Mouse (Mus musculus) midbrain, embryonic 13.5 days (tissue): Measurements from ENCODE around the gene Akap14. TPM values are rescaled to one million over a fixed set of nuclear protein-coding genes. Genes with fewer than 3 reads are reported as not detected.
A peak's percentile ranks its signal among the peaks of the same experiment; 100 is the strongest.
"Not testable (repeated sequence)": the region's sequence is repeated elsewhere in the genome, so short reads cannot be mapped to it uniquely, and the experiment has no call there.

ENCODE experiments used
- ATAC-seq: fragments of 200-750 bp; cut with Nextera tagmentation; 2 replicates; pipeline ENCODE4 v1.8.0; 2017; ENCODE audit warnings: mild to moderate bottlenecking, moderate TSS enrichment, moderate library complexity
- H3K27ac ChIP-seq: fragments of 300-500 bp; sonication (generic); 2 replicates; pipeline ENCODE4 v1.5.1; 2015; ENCODE audit warnings: inconsistent platforms, mild to moderate bottlenecking, moderate library complexity
- H3K27me3 ChIP-seq: fragments of 300-500 bp; sonication (generic); 2 replicates; pipeline ENCODE4 v1.6.1; 2015; ENCODE audit warnings: mild to moderate bottlenecking, inconsistent platforms
- H3K36me3 ChIP-seq: fragments of 300-500 bp; sonication (generic); 2 replicates; pipeline ENCODE4 v1.6.1; 2015; ENCODE audit warnings: mild to moderate bottlenecking, inconsistent platforms
- H3K4me1 ChIP-seq: fragments of 300-500 bp; sonication (generic); replicated peaks from 2 replicates; pipeline ENCODE4 v1.6.1; 2015; ENCODE audit warnings: inconsistent platforms
- H3K4me2 ChIP-seq: fragments of 300-500 bp; sonication (generic); replicated peaks from 2 replicates; pipeline ENCODE4 v1.6.1; 2015; ENCODE audit warnings: moderate library complexity, mild to moderate bottlenecking, inconsistent platforms
- H3K4me3 ChIP-seq: fragments of 300-500 bp; sonication (generic); replicated peaks from 2 replicates; pipeline ENCODE4 v1.5.1; 2015; ENCODE audit warnings: mild to moderate bottlenecking, inconsistent platforms
- H3K9ac ChIP-seq: fragments of 300-500 bp; sonication (generic); replicated peaks from 2 replicates; pipeline ENCODE4 v1.6.1; 2015; ENCODE audit warnings: mild to moderate bottlenecking, inconsistent platforms
- H3K9me3 ChIP-seq: fragments of 300-500 bp; sonication (generic); 2 replicates; pipeline ENCODE4 v1.6.1; 2016; ENCODE audit warnings: mild to moderate bottlenecking, inconsistent platforms
- whole genome bisulfite sequencing: fragments of 180-500 bp; shearing (Covaris S2); methylation state at CpG from one replicate; pipeline ENCODE4 v1.1.7; 2015; 5-methylcytosine and 5-hydroxymethylcytosine counted together
- polyA plus RNA-seq: library from polyadenylated mRNA; unstranded; fragments of >200 nt; fragmentation: Nextera tagmentation; extraction: Ambion mirVana; gene quantifications from 2 replicates; pipeline ENCODE4 v1.2.1, GENCODE M21; 2015

Akap14 gene
- polyA plus RNA-seq, 1 experiment from 2014 or later: 0.42 TPM

- not testable (repeated sequence) for H3K4me1 ChIP-seq, ATAC-seq, H3K4me2 ChIP-seq, H3K27ac ChIP-seq, H3K9ac ChIP-seq, H3K9me3 ChIP-seq, H3K27me3 ChIP-seq, H3K4me3 ChIP-seq
- WGBS: 45% methylated on average over 2 of the region's 4 CpGs
- H3K36me3 ChIP-seq: peaks cover 15% of the 10 kb centered on the region
Observed at GRCm38 (mm10) chrX:37144498-37144897, 24.1 kb downstream of the Akap14 start.

- Histone ChIP-seq H3K9me3 (no peaks in the 10 kb centered on the region), H3K36me3 (peaks cover 32% of the 10 kb centered on the region), H3K27me3 (no peaks in the 10 kb centered on the region), H3K4me2 (no peak overlapping the region), H3K9ac (no peak overlapping the region), H3K4me1 (no peaks in the 10 kb centered on the region), H3K27ac (no peak overlapping the region), H3K4me3 (no peak overlapping the region)
- WGBS: 94% methylated on average over 3 of the region's 3 CpGs
- no peak for ATAC-seq
Observed at GRCm38 (mm10) chrX:37141732-37142131, 26.9 kb downstream of the Akap14 start.

DNA sequence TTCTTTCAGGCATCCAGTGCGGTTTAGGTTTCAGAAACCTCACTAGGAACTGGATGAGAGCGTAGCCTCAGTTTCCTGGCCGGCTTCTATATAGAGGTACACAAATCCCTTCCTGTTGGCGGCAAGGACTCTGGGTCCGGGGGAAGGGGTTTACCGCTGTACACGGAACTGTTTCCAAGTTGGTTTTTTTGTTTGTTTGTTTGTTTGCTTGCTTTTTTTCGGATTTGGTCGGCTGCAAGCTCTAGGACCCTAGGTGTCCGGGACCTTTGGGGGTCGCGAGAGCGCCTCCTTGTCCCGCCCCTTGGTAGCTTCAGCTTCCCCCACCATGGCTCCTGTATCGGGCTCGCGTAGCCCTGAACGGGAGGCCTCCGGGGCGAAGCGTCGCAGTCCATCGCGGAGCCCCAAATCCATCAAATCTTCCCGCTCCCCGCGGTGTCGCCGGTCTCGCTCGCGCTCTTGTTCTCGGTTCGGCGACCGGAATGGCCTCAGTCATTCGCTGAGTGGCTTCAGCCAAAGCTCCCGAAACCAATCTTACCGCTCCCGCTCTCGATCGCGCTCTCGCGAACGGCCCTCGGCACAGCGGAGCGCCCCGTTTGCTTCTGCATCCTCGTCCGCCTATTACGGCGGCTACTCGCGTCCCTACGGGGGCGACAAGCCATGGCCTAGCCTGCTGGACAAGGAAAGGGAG is 41.8 kb downstream of the Akap14 start, which contains the start of gene Nkap:
Gene Nkap (plus strand): TSS at position 125 of the 688 bp plus-strand sequence.
- ATAC-seq: peak; percentile 88
- H3K27ac ChIP-seq: peak within 1 kb of the TSS; percentile 64
- H3K36me3 ChIP-seq: no peaks in the 10 kb centered on the region
- peak within 1 kb of the TSS; percentile 62 for H3K4me2 ChIP-seq
- no peaks in the 10 kb centered on the region for H3K27me3 ChIP-seq
- peak within 1 kb of the TSS; percentile 80 for H3K9ac ChIP-seq
- H3K9me3 ChIP-seq: no peaks in the 10 kb centered on the region
- 11% methylated on average over 56 of the region's 58 CpGs for WGBS
- H3K4me1 ChIP-seq: peaks cover 12% of the 10 kb centered on the region
- H3K4me3 ChIP-seq: peak within 1 kb of the TSS; percentile 69

DNA sequence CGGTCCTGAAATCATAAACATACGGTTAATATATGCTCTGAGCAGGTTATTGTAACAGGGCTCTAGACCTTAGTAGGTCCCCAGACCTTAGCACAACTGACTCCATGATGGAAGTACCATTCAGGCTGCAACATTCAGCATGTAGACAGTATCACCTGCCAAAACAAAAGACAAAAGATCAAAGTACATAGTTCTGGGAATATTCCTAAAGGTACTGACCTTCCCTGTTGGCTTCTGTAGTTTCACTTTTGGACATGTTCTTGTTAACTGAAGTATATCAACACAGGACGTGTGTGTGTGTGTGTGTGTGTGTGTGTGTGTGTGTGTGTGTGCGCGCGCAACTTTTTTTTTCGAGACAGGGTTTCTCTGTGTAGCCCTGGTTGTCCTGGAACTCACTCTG is 43.1 kb downstream of the Akap14 start:
- Histone ChIP-seq H3K4me3 (no peak overlapping the region), H3K4me1 (peaks cover 12% of the 10 kb centered on the region), H3K27me3 (no peaks in the 10 kb centered on the region), H3K36me3 (no peaks in the 10 kb centered on the region), H3K9me3 (no peaks in the 10 kb centered on the region), H3K9ac (no peak overlapping the region), H3K4me2 (no peak overlapping the region), H3K27ac (no peak overlapping the region)
- 96% methylated on average over 5 of the region's 7 CpGs for WGBS
- ATAC-seq: no peak

DNA sequence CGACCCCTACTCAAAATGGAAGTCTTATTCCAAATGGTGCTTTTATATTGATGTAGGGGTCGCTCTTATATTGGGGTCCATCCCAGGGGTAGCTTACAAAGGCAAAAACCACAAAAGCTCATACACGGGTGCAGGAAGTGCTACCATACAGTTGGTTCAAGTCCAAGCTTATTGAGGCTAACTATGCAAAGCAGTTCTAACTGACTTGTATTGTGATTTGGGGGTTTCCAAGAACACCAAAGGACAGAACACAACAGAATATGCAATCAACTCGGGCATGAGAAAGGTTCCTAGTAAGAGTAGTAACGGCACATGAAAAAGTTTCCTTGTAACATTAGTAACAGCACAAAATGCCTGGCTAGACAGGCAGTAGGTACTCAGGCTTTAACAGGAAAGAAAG is 48.4 kb downstream of the Akap14 start:
- Histone ChIP-seq H3K9me3 (no peaks in the 10 kb centered on the region), H3K27me3 (no peaks in the 10 kb centered on the region), H3K27ac (no peak overlapping the region), H3K4me3 (no peak overlapping the region), H3K9ac (no peak overlapping the region), H3K4me2 (no peak overlapping the region), H3K36me3 (no peaks in the 10 kb centered on the region), H3K4me1 (no peaks in the 10 kb centered on the region)
- WGBS: 68% methylated on average over 5 of the region's 5 CpGs
- ATAC-seq: no peak

DNA sequence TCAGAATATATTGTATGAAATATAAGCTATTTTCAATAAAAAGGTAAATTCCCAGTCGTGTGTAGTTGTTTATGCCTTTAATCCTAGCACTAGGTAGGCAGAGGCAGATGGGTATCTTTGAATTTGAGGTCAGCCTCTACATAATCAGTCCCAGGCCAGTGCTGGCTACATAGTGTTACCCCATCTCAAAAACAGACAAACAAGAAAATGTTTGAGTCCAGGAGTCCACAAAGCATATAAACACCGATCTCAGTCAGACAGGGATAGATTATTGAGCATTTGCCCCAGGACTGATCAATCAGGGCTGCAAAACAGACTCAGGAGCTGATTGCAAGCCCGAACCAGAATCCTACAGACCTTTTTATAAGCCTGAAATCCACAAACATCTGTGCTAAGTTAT is 49.1 kb downstream of the Akap14 start:
- Histone ChIP-seq H3K4me2 (no peak overlapping the region), H3K4me3 (no peak overlapping the region), H3K27ac (no peak overlapping the region), H3K9me3 (no peaks in the 10 kb centered on the region), H3K9ac (no peak overlapping the region), H3K4me1 (no peaks in the 10 kb centered on the region), H3K27me3 (no peaks in the 10 kb centered on the region), H3K36me3 (no peaks in the 10 kb centered on the region)
- WGBS: 62% methylated on average over 3 of the region's 3 CpGs
- ATAC-seq: no peak

DNA sequence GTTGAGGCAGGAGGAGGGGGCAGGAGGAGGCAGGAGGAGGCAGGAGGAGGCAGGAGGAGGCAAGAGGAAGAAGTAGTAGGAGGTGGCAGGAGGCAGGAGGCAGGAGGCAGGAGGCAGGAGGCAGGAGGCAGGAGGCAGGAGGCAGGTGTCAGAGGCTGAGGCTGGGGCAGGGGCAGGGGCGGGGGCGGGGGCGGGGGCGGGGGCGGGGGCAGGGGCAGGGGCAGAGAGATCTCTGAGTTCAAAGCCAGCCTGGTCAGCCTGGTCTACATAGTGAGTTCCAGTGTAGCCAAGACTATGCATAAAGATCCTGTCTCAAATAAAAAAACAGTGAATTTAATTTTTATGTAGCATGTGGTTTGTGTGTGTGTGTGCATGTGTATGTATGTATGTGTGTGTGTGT is 51.6 kb downstream of the Akap14 start:
- Histone ChIP-seq H3K4me2 (no peak overlapping the region), H3K9me3 (no peaks in the 10 kb centered on the region), H3K9ac (no peak overlapping the region), H3K27ac (no peak overlapping the region), H3K4me1 (no peaks in the 10 kb centered on the region), H3K4me3 (no peak overlapping the region), H3K27me3 (no peaks in the 10 kb centered on the region), H3K36me3 (no peaks in the 10 kb centered on the region)
- no CpG with 5 or more reads among the region's 5 CpGs for WGBS
- ATAC-seq: no peak

GRCm38 (mm10) chrX:37110881-37111193 is 57.8 kb downstream of the Akap14 start:
- 0 out of 2 replicates have a peak, but pooled peaks cover 6% of the 10 kb centered on the region for H3K4me1 ChIP-seq
- H3K4me2 ChIP-seq: no peak overlapping the region
- no peak overlapping the region for H3K9ac ChIP-seq
- no peak for ATAC-seq
- H3K27me3 ChIP-seq: no peaks in the 10 kb centered on the region
- H3K4me3 ChIP-seq: no peak overlapping the region
- H3K9me3 ChIP-seq: no peaks in the 10 kb centered on the region
- no peak overlapping the region for H3K27ac ChIP-seq
- 77% methylated on average over 4 of the region's 4 CpGs for WGBS
- H3K36me3 ChIP-seq: no peaks in the 10 kb centered on the region; the same call in 1 of the 2 replicates

GRCm38 (mm10) chrX:37110193-37110880 is 58.3 kb downstream of the Akap14 start, which contains the start of gene Upf3b:
Upf3b (minus strand) TSS chrX:37110322.
- Histone ChIP-seq H3K27ac (peak within 1 kb of the TSS; percentile 83), H3K36me3 (no peaks in the 10 kb centered on the region; the same call in 1 of the 2 replicates), H3K9me3 (no peaks in the 10 kb centered on the region), H3K4me1 (0 out of 2 replicates have a peak, but pooled peaks cover 6% of the 10 kb centered on the region), H3K4me3 (peak within 1 kb of the TSS; percentile 53), H3K9ac (peak within 1 kb of the TSS; percentile 71), H3K27me3 (no peaks in the 10 kb centered on the region), H3K4me2 (peak within 1 kb of the TSS; percentile 59)
- ATAC-seq: peak; percentile 98
- 30% methylated on average over 30 of the region's 30 CpGs for WGBS

DNA sequence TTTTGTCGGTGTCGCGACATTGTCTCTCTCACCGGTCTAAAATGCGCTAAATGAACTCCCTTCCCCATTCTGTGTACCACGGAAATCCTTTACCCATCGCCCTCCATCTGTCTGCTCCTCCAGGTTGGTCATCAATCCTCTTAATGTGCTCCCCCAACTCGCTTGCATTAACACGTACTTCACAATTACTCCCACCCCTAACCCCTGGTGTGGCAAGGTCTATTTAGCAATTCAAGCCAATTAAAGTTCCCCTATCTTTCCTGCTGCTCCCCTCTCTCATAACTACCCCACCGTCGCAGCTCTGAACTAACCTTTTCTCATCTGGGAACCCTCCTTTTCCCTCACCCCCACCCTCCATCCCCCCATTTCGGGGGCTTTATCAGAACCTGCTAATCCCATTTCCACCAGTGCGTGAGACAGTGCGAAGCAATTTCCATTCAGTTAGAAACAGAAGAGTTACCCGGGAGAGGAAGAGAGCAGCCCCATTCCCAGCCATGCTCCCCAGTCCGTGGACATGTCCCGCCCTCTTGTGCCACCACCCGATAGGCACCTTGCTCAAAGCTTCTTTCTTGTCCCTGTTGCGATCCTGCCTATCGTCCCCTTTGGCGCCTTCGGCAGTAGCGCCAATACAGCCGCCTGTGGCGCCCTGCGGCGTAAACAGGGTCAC is 59.0 kb downstream of the Akap14 start:
- H3K36me3 ChIP-seq: no peaks in the 10 kb centered on the region; the same call in 1 of the 2 replicates
- H3K4me2 ChIP-seq: peak overlapping the region; percentile 59
- 20% methylated on average over 26 of the region's 27 CpGs for WGBS
- H3K27ac ChIP-seq: peak overlapping the region; percentile 83
- H3K9ac ChIP-seq: peak overlapping the region; percentile 71
- no peaks in the 10 kb centered on the region for H3K27me3 ChIP-seq
- H3K4me1 ChIP-seq: 0 out of 2 replicates have a peak, but pooled peaks cover 6% of the 10 kb centered on the region
- no peaks in the 10 kb centered on the region for H3K9me3 ChIP-seq
- peak; percentile 92 for ATAC-seq
- peak overlapping the region; percentile 53 for H3K4me3 ChIP-seq

DNA sequence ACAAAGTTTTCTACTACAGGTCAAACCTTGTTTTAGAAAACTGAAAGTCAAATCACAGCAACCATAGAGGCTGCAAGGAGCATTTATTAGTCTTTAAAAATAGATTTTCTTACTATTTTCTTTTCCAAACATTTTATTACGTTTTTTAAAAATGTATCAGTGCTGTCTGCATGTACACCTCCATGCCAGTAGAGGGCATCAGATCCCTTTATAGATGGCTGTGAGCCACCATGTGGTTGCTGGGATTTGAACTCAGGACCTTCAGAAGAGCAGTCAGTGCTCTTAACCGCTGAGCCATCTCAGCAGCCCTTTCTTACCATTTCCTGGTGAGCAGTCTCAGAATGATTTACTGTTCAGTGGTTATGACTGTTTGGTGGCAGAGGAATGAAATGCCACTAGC is 64.8 kb downstream of the Akap14 start:
- Histone ChIP-seq H3K27me3 (no peaks in the 10 kb centered on the region), H3K9ac (no peak overlapping the region), H3K4me1 (0 out of 2 replicates have a peak, but pooled peaks cover 2% of the 10 kb centered on the region), H3K4me3 (no peak overlapping the region), H3K36me3 (peaks cover 10% of the 10 kb centered on the region), H3K4me2 (no peak overlapping the region), H3K27ac (no peak overlapping the region), H3K9me3 (no peaks in the 10 kb centered on the region)
- ATAC-seq: no peak
- 91% methylated on average over 2 of the region's 2 CpGs for WGBS
